Mouse (Mus musculus): ENCODE data around the gene Maml2. TPM values are rescaled to one million over a fixed set of nuclear protein-coding genes. Genes with fewer than 3 reads are reported as not detected.

Gene Maml2
- polyA plus RNA-seq, 1 experiment from 2014 or later = 10.7 TPM

DNA sequence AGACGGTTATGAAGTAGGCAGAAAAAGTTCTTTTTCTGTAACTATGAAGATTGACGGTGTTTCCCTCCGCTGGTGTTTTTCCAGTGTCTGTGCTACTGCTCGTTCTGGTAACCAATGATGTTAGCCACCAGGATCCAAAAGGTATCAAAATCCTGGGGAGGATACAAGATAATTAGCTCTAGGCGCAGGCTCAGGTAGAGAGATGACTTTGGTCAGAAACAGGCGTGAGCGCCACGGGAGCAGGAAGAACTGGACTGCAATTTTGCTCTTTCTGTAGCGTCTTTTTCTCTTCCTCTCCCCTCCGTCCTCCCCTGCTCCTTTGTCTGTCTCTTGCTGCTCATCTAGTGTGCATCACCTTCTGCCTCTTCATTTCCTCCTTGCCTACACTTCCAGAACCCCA, 169.1 kb downstream of the Maml2 start:
- no peak for ATAC-seq (ENCODE audit: low FRiP score, low TSS enrichment)
- no peak overlapping the region for H3K9ac ChIP-seq (ENCODE audit: low read depth, low read length)
- H3K36me3 ChIP-seq (ENCODE audit: control insufficient read depth, insufficient read depth, low read length) = no peaks in the 10 kb centered on the region
- no peaks in the 10 kb centered on the region for H3K27me3 ChIP-seq (ENCODE audit: control insufficient read depth, insufficient read depth, low read length)
- WGBS = 78% methylated on average over 10 of the region's 10 CpGs
- H3K9me3 ChIP-seq (ENCODE audit: control insufficient read depth, low read length) = no peaks in the 10 kb centered on the region
- no peak overlapping the region for H3K4me3 ChIP-seq (ENCODE audit: low read length)
- no peak overlapping the region for H3K4me2 ChIP-seq (replicated peaks; ENCODE audit: low read depth, low read length)
- peak overlapping the region; percentile 37; the same call in 1 of the 2 replicates for H3K27ac ChIP-seq (ENCODE audit: low read depth, low read length)
- H3K4me1 ChIP-seq (ENCODE audit: control insufficient read depth, insufficient read depth, low read length) = peaks cover 13% of the 10 kb centered on the region

DNA sequence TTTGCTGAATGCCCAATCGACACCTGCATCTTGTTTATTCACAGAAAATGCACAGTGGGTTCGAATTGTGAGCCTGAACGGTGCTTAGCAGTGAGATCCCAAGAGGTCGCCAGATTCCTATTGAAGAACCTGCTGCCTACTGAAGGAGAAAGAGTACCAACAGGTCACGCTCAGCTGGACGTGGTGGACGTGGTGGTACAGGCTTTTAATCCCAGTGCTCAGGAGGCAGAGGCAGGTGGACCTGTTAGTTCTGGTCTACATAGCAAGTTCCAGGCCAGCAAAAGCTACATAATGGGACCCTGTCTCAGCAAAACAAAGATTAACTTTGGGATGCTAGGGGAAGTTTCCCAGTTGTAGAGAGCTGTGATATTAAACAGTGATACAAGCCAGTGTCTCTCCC, 170.0 kb downstream of the Maml2 start:
- WGBS = 75% methylated on average over 7 of the region's 7 CpGs
- Histone ChIP-seq H3K27ac (ENCODE audit: low read depth, low read length) (0 out of 2 replicates have a peak overlapping the region, but pooled peaks have one; percentile 51), H3K9me3 (ENCODE audit: control insufficient read depth, low read length) (no peaks in the 10 kb centered on the region), H3K4me3 (ENCODE audit: low read length) (no peak overlapping the region), H3K4me2 (replicated peaks; ENCODE audit: low read depth, low read length) (no peak overlapping the region), H3K36me3 (ENCODE audit: control insufficient read depth, insufficient read depth, low read length) (no peaks in the 10 kb centered on the region), H3K4me1 (ENCODE audit: control insufficient read depth, insufficient read depth, low read length) (peaks cover 13% of the 10 kb centered on the region), H3K9ac (ENCODE audit: low read depth, low read length) (no peak overlapping the region), H3K27me3 (ENCODE audit: control insufficient read depth, insufficient read depth, low read length) (no peaks in the 10 kb centered on the region)
- ATAC-seq (ENCODE audit: low FRiP score, low TSS enrichment) = peak; percentile 75; the same call in 1 of the 2 replicates

DNA sequence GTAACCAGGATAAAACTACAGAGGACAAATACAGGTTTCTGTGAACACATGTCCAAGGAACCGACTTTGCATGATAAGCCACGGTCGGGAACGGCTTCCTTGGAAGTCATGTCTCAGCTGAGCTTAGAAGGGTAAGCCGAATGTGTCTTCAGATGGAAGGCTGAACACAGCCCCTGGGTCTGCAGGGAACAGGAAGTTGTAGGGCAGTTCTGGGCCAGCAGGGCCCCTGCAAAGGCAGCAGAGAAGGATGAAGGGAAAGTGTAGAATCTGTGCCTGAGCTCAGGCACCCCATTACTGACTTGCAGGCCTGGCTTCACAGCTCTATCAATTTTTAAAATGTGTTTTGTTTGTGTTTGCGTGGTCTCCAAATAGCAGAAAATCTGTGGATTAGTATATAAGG, 171.0 kb downstream of the Maml2 start:
- Histone ChIP-seq H3K36me3 (ENCODE audit: control insufficient read depth, insufficient read depth, low read length) (no peaks in the 10 kb centered on the region), H3K27me3 (ENCODE audit: control insufficient read depth, insufficient read depth, low read length) (no peaks in the 10 kb centered on the region), H3K9ac (ENCODE audit: low read depth, low read length) (no peak overlapping the region), H3K4me2 (replicated peaks; ENCODE audit: low read depth, low read length) (no peak overlapping the region), H3K4me3 (ENCODE audit: low read length) (no peak overlapping the region), H3K4me1 (ENCODE audit: control insufficient read depth, insufficient read depth, low read length) (peaks cover 13% of the 10 kb centered on the region), H3K27ac (ENCODE audit: low read depth, low read length) (peak overlapping the region; percentile 68; the same call in 1 of the 2 replicates), H3K9me3 (ENCODE audit: control insufficient read depth, low read length) (no peaks in the 10 kb centered on the region)
- 78% methylated on average over 6 of the region's 6 CpGs for WGBS
- no peak for ATAC-seq (ENCODE audit: low FRiP score, low TSS enrichment)

DNA sequence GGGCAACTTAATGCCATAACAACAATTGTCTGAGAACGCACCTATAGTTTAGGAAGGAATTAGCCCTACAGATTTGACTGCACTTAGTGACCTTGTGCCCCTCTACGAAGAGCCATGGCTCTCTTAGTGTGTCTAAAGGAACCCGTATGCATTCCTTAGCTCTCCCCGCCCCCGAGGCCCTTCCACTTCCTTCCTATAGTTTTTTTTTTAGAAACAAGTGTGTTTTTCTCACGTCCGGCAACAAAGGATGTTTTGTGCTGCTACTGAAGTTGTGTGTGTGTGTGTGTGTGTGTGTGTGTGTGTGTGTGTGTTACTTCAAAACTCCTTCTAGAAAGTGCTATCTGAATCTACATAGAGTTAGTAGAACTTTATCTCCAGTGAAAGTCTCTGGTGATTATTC, 172.3 kb downstream of the Maml2 start:
- Histone ChIP-seq H3K9ac (ENCODE audit: low read depth, low read length) (no peak overlapping the region), H3K27me3 (ENCODE audit: control insufficient read depth, insufficient read depth, low read length) (no peaks in the 10 kb centered on the region), H3K4me2 (replicated peaks; ENCODE audit: low read depth, low read length) (no peak overlapping the region), H3K9me3 (ENCODE audit: control insufficient read depth, low read length) (no peaks in the 10 kb centered on the region), H3K4me1 (ENCODE audit: control insufficient read depth, insufficient read depth, low read length) (peaks cover 14% of the 10 kb centered on the region), H3K4me3 (ENCODE audit: low read length) (no peak overlapping the region), H3K36me3 (ENCODE audit: control insufficient read depth, insufficient read depth, low read length) (no peaks in the 10 kb centered on the region), H3K27ac (ENCODE audit: low read depth, low read length) (no peak overlapping the region)
- 43% methylated on average over 7 of the region's 7 CpGs for WGBS
- ATAC-seq (ENCODE audit: low FRiP score, low TSS enrichment) = no peak

DNA sequence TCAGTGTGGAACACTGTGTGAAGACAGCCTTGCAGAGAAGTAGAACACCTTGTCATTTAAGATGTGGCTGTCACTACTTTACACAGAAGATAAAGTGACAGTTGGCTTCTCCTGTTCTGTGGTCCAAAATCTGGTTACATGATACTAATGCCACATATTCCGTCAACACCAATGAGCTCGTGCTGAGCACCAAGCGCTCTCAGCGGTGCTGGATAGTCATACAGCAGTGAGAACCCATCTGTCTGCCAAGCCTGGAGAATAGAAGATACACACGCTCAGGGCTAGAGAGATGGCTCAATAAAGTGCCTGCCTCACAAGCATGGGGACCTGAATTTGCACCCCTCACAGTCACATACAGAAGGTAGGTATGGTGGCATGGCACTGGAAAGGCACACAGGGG, 177.2 kb downstream of the Maml2 start:
- H3K9ac ChIP-seq (ENCODE audit: low read depth, low read length) = no peak overlapping the region
- H3K27ac ChIP-seq (ENCODE audit: low read depth, low read length) = no peak overlapping the region
- no peaks in the 10 kb centered on the region for H3K9me3 ChIP-seq (ENCODE audit: control insufficient read depth, low read length)
- H3K36me3 ChIP-seq (ENCODE audit: control insufficient read depth, insufficient read depth, low read length) = no peaks in the 10 kb centered on the region
- H3K4me2 ChIP-seq (replicated peaks; ENCODE audit: low read depth, low read length) = no peak overlapping the region
- no peak overlapping the region for H3K4me3 ChIP-seq (ENCODE audit: low read length)
- H3K27me3 ChIP-seq (ENCODE audit: control insufficient read depth, insufficient read depth, low read length) = no peaks in the 10 kb centered on the region
- 96% methylated on average over 5 of the region's 5 CpGs for WGBS
- H3K4me1 ChIP-seq (ENCODE audit: control insufficient read depth, insufficient read depth, low read length) = peaks cover 14% of the 10 kb centered on the region
- no peak for ATAC-seq (ENCODE audit: low FRiP score, low TSS enrichment)

DNA sequence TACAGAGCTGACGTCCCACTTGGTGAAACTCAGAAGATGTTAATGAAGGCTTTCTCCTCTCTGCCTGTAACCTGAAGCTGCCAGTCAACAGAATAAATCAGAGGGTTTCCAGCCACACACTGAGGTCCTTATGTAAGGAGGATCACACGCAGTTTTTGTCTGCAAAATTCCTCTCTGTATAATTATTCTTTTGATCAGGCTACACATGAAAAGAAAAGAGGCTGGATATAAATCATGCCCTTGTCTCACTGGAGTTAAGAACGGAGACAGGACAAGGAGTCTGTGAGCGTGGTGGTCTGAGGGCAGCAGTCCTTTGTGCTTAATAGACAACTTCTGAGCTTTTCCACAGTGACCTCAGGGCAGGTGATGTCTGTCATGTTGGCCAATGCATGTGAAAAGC, 181.5 kb downstream of the Maml2 start:
- Histone ChIP-seq H3K9ac (ENCODE audit: low read depth, low read length) (0 out of 2 replicates have a peak overlapping the region, but pooled peaks have one; percentile 23), H3K4me2 (replicated peaks; ENCODE audit: low read depth, low read length) (no peak overlapping the region), H3K4me3 (ENCODE audit: low read length) (no peak overlapping the region), H3K36me3 (ENCODE audit: control insufficient read depth, insufficient read depth, low read length) (no peaks in the 10 kb centered on the region), H3K27me3 (ENCODE audit: control insufficient read depth, insufficient read depth, low read length) (no peaks in the 10 kb centered on the region), H3K27ac (ENCODE audit: low read depth, low read length) (peak overlapping the region; percentile 0; the same call in 1 of the 2 replicates), H3K9me3 (ENCODE audit: control insufficient read depth, low read length) (no peaks in the 10 kb centered on the region), H3K4me1 (ENCODE audit: control insufficient read depth, insufficient read depth, low read length) (peaks cover 27% of the 10 kb centered on the region)
- 3% methylated on average over 4 of the region's 4 CpGs for WGBS
- peak; percentile 6; the same call in 1 of the 2 replicates for ATAC-seq (ENCODE audit: low FRiP score, low TSS enrichment)

DNA sequence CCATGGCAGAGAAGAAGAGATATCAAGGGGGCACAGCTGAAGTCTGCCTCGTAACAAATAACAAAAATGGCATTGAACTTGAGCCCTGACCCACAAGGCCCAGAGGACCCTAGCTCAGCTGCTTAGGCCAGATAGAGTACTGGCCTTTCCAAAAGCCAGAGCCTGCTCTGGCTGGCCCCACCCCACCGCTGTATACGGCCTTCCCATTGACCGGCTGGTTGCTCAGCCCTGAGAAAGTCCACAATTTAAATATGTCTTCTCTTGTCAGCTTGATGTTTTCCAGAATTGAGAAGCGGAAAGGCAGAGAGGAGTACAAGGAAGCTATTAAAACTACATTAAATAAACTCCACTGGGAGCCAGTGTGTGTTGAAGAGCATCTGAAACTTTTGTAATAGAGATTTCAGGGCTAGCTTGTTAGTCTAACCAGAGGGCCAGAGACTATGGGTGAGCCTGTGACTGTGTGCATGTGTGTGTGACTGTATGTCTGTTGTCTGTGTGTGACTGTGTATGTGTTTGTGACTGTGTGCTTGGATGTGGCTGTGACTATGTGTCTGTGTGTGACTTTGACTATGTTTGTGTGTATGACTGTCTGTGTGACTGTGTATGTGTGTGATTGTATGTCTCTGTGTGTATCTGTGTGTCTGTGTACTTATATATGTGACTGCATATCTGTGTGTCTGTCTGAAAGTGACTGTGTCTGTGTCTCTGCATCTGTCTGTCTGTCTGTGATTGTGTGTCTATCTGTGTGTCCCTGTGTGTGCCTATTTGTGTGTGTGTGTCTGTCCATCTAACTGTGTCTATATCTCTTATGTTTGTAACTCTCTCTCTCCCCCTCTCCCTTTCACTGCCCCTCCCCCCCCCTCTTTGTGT, 185.7 kb downstream of the Maml2 start:
- Histone ChIP-seq H3K9ac (ENCODE audit: low read depth, low read length) (no peak overlapping the region), H3K4me2 (replicated peaks; ENCODE audit: low read depth, low read length) (no peak overlapping the region), H3K27me3 (ENCODE audit: control insufficient read depth, insufficient read depth, low read length) (no peaks in the 10 kb centered on the region), H3K4me1 (ENCODE audit: control insufficient read depth, insufficient read depth, low read length) (peaks cover 33% of the 10 kb centered on the region), H3K4me3 (ENCODE audit: low read length) (no peak overlapping the region), H3K36me3 (ENCODE audit: control insufficient read depth, insufficient read depth, low read length) (no peaks in the 10 kb centered on the region), H3K27ac (ENCODE audit: low read depth, low read length) (peak overlapping the region; percentile 55; the same call in 1 of the 2 replicates), H3K9me3 (ENCODE audit: control insufficient read depth, low read length) (no peaks in the 10 kb centered on the region)
- WGBS = 48% methylated on average over 5 of the region's 5 CpGs
- ATAC-seq (ENCODE audit: low FRiP score, low TSS enrichment) = peak; percentile 82

DNA sequence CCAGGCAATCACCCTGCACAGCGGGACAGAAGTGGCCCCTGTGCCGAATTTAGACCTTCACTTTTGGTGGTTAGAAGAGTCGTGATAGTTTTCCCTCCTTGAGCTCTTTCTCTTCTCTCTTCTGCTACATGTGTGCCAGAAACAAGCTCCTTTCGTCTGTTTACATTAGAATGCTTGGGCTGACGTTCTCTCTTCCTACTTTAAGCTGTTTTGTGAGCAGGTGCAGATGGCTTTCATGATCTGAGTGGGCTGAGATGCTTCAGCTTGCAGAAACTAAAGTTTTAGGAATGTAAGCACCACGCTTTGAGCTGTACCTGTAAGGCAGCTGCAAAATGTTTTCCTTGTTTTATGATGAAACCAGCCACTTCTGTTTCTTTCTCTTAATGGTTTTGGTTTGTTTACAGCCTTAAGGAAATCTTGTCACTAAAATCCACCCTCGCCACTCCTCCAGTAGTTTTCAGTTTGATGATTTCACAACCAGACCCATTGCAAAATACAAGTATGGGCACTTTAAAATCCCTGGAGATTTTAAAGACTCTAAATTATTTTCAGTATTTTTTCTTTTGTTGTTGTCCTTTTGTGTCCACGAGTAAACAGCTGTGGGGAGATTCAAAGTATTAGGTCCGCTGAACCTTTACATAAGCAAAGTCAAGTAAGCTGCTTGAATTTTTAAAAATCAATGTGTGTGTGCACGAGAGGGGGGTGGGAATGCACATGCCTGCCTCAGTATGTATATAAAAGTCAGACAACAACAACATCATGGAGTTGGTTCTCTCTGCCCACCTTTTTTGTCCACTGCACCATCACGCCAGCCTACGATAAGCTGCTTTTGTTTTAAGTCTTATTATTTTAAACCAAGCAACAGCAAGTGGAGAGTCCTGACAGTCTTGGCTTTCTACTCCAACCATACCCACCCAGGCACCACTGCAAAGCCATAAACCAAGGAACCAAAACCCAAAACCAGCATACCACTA, 186.8 kb downstream of the Maml2 start:
- 0 out of 2 replicates have a peak overlapping the region, but pooled peaks have one; percentile 4 for H3K9ac ChIP-seq (ENCODE audit: low read depth, low read length)
- WGBS = 59% methylated on average over 12 of the region's 12 CpGs
- no peak for ATAC-seq (ENCODE audit: low FRiP score, low TSS enrichment)
- H3K4me2 ChIP-seq (replicated peaks; ENCODE audit: low read depth, low read length) = no peak overlapping the region; the same call in 1 of the 2 replicates
- H3K27ac ChIP-seq (ENCODE audit: low read depth, low read length) = peak overlapping the region; percentile 55; the same call in 1 of the 2 replicates
- H3K27me3 ChIP-seq (ENCODE audit: control insufficient read depth, insufficient read depth, low read length) = no peaks in the 10 kb centered on the region
- H3K36me3 ChIP-seq (ENCODE audit: control insufficient read depth, insufficient read depth, low read length) = no peaks in the 10 kb centered on the region
- no peaks in the 10 kb centered on the region for H3K9me3 ChIP-seq (ENCODE audit: control insufficient read depth, low read length)
- H3K4me3 ChIP-seq (ENCODE audit: low read length) = no peak overlapping the region
- H3K4me1 ChIP-seq (ENCODE audit: control insufficient read depth, insufficient read depth, low read length) = peaks cover 23% of the 10 kb centered on the region
